Mouse (Mus musculus) liver, embryonic 14.5 days (tissue): Measurements from ENCODE around the gene Dgat2l6.

Experiments used
- CTCF ChIP-seq: IDR thresholded peaks from 2 replicates; pipeline ENCODE4 v1.5.1; 2016; ENCODE audit warnings: antibody characterized with exemption, low read depth, control low read depth
- EP300 ChIP-seq: IDR thresholded peaks from 2 replicates; pipeline ENCODE4 v1.6.1; 2016; ENCODE audit warnings: antibody characterized with exemption, low read depth

- TF ChIP-seq CTCF (no peak), EP300 (no peak)
Measured at GRCm38 (mm10) chrX:100594791-100595190, 70.2 kb downstream of the Dgat2l6 start, which contains the start of gene P2ry4.
